Mouse (Mus musculus) adrenal gland, postnatal 25 days (tissue): ENCODE measurements around the gene Msl2. TPM values are rescaled to one million over a fixed set of nuclear protein-coding genes. Genes with fewer than 3 reads are reported as not detected.

Experiments used
- DNase-seq: peaks from one replicate; pipeline ENCODE4 v3.0.0; 2021; ENCODE audit warnings: mixed read lengths
- long read RNA-seq: library from polyadenylated mRNA; stranded (forward); transcript quantifications from one replicate; pipeline ENCODE4 v2.0.0, GENCODE M21; 2021
- total RNA-seq: library from RNA; stranded (reverse); gene quantifications from 2 replicates; pipeline ENCODE4 v1.2.3, GENCODE M21; 2021

Gene Msl2
- total RNA-seq: 55.2 and 58.1 TPM in 2 replicates
- long read RNA-seq, full-length matches to known transcripts: 3 of 5 reads
- long read RNA-seq, partial matches to known transcripts: 0 of 5 reads
- long read RNA-seq, other reads (novel, unspliced or antisense): 2 of 5 reads

DNA sequence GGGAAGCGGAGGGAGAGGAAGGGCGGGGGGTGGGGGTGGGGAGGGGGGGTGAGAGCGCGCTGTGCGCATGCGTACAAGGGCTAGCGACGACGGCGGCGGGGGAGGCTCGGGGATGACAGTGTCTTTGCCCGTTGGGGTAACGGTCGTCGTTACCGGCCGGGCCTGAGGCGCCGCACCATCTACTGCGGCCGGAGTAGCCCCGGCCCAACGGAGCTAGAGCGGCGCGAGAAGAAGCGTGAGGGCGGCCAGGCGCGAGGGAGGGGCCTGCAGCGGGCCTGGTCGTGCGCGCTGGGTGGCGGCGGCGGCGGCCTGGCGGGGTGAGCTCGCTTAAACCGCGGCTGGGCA is at the start of gene Msl2:
Msl2 (plus strand) TSS at position 115 of the 345 bp plus-strand sequence.
- DNase-seq: no peak

DNA sequence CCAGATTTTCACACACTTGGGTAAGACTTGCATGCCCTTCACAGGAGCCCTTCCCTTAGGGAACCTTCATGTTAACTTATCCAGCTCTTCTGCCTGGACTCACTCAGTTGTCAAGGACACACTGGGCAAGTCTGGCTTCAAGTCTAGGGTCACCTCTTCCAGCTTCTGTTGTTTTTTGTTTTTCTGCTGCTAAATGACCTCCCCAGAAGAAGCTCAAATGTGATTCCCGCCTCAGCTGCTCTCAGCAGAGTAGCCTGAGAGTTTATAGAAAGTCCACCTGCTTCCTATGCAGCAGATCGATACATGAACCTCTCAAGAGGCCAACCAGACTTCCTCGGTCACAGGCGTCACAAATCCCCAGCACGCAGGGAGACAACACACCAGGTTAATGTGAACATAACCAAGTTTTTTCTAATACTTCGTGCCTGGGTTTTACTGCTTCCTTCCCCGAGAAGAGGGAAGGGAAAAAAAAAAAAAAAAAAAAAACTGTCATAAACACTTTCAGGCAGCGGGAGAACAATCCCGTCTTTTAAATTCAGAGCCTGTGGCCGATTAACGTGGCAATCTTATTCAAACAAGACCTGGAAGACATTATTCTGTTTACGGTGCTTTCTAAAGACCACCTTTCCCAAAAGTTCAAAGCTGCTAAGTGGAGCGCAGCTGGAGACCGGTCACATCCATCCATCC is 40.0 kb upstream of the Msl2 start:
- no peak for DNase-seq

DNA sequence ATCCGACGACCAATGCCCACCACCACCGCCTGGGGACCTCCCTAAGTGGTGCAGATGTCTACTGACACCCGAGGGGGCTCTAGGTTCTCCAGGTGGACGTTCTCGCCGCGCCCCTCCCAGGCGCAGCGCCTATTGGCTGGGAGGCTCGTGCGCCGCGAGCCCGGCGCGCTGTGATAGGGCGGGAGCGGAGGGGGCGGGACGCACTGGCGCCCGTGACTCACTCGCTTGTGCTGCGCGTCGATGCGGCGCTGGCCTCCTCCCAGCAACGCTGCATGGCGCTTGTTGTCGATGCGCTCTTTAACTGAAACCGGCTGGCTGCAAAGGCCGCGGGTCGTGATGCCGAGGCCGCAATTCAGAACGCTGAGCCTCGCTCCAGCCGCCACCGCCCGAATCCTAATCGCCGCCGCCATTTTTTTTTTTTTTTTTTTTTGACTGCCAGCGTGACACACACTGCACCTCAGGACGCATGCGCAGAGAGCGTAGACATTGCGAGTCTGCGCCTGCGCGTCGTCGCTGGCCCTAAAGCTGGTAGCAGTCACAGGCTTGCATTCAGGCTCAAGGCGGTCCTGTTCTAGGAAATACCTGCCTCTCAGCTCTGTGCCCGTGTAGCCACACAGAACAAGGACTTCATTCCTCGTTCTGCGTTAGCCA is 39.3 kb upstream of the Msl2 start, which contains the start of gene Pccb:
Pccb (minus strand) TSS at position 451 of the 651 bp plus-strand sequence.
- peak; percentile 96 for DNase-seq

DNA sequence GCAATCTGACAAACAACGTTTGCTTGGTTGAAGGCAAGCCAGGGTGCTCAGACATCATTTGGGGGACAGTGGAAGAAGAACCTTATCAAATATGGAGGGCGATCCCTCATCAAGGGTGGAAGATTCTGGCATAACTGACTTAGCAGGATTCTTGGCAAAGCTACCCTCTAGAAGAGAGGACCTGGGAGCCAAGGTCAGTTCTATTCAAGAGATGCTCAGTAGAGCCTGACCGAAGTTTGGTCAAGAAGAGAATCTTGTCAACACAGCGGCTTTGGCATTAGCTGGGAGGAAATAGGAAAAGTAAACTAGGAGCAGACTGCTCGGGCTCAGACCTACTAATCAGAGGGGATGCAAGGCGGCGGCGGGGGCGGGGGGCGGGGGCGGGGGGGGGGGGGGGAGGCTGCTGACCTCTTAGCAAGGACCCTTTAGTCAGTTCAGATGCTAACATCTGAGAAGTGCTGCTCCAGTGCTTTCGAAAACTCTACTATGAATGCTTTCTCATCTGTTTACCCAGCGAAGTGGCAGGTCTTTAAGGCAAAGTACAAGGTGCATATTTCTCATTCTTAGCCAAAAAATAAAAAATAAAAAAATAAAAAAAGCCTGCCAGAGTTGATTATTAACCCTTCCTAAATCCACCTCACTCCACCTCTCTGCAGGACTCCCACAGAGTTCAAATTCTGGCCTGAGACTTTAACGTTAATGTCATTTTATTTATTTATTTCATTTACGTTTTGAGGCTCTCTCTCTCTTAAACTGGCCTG is 37.9 kb upstream of the Msl2 start:
- DNase-seq: no peak

DNA sequence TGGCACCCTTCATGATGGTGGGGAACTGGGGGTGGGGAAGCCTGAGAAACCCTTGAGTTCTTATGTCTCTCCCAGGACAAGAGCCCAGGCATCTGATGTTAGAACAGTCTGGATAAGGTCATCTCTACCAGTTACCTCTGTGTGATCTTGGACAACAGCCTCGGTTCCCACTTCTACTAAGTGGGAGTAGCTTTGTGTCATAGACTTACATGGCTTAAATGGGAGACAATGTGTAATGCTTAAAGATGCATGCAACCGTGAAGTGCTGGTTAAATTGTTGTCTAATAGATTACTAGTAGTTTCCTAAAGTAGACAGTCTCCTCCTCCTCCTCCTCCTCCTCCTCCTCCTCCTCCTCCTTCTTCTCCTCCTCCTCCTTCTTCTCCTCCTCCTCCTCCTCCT is 37.0 kb upstream of the Msl2 start:
- no peak for DNase-seq

DNA sequence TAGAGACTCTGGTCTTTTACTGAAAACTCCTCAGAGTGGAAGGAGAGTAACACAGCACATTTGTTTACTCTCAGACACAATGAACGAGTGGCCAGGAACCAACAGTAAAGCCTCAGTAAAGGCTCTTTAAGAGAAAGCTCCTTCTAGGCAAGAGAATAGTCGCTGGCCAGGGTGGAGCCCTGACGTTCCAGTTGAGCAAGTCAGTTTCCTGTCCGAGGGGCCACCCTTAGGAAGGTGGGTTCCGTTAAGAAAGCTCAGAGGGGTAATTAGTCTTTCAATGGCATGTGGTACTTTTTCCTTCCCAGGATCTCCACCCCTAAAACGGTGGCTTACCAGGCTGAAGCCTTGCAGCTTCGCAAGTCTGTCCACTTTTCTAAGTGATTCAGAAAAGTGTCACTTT is 36.5 kb upstream of the Msl2 start:
- DNase-seq: no peak

DNA sequence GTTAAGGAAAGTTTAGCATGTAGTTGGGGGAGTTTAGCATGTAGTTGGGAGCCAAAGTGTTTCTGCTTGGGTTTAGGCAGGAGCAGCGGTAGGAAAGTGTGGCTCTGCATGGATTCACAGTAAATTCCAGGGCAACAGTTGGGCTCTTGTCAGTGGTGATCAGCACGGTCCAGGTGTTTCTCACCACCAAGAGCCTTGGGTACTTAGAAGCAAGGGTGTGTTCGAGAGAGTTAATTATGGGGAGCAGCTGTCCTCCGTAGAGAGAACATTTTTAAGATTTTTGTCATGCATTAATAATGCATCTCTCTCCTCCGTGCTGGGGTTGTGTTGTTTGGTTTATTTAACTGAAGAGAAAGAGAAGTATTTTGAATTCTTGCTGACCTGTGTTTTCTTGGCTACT is 35.3 kb upstream of the Msl2 start:
- no peak for DNase-seq

DNA sequence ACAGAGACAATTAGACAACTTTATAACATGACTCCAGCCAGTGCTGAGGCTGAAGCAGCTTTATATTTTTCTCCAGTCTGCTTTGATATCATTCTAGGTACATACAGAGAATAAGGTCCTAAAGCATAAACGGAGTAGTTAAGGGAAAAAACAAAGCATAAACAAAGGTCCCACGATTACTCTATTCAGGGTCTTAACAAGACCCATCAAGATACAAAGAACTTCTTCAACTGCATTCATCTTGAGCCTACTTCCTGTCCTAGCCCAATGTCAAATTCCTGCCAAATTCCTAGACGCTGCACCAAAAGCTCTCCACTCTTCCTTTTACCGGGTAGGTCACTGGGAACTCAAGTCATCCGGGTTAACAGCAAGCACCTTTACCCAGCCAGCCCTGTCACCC is 32.4 kb upstream of the Msl2 start:
- DNase-seq: no peak

DNA sequence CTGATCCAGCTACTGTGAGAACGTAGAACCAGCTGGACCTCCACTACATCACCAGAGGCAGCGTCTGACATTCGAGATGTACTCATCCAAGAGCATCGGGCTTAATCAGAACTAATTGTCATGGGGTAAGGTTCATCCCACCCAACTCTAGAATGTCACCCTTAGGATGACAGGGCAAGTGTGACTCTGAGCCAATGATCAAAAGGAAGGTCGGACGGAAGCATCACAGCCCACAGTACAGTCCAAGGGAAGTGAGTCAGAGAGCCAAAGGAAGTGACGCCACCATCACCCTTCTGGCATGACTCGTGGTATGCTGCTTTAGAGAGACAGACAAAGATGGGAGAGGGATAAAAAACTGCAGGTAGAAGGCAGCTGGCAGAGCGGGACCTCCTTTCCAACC is 31.7 kb upstream of the Msl2 start:
- DNase-seq: no peak

DNA sequence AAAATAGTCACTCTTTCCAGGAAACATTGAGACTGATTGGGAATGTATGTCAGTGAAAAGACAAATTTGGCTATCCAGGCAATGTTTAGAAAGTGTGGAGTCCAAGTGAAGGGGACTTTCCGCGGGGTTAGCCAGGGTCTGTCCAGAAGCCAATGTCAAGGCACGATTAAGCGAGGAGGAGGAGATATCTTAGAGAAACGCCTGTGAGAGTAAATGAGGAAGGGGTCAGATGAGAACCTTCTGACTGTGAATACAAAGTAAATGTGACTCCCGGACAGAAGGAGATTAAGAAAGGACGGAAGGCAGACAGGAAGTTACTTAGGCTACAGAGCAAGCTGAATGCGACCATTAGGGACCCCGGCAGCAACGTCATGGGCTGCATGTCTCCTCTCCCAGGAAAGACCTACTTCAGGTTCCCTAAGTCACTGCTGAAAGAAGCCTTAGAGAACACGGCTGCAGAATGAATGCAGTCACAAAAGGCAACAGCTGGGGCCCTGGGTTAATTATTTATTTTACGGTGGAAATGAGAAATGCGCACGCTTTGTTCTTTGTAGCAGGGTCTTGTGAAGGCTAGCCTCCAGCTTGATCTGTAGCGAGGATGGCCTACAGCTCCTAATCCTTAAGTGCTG is 28.1 kb upstream of the Msl2 start:
- DNase-seq: no peak

DNA sequence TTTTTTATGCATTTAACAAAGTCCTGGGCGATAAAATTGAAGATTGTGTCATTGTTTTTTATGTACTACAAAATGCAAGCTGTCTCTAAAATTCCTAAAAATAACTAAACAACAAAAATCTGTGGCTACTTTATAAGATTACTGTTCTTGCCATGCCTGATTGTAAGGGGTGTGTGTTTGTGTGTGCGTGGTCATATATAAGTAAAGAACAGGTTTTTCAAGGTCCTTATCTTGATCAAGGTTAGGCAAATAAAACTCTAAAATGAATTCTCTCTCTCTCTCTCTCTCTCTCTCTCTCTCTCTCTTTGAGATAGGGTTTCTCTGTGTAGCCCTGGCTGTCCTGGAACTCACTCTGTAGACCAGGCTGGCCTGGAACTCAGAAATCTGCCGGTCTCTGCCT is 21.9 kb upstream of the Msl2 start:
- DNase-seq: no peak

DNA sequence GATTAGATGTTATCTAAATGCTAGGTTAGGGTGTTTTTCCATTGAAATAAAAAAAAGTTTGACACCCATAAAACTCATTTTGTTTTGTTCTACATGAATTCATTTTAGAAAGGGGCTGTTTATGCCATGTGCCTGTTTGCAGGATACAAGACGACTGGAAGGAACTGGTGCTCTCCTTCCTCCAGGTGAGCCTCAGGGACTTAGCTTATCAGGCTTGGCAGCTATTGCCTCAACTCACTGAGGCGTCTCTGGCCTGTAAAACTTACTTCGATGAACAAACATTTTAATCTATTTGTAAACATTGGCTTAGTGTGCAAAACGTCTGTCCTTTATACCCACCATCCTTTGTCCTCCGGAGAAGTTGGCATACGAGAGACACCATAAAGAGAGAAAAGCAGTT is 21.2 kb upstream of the Msl2 start:
- DNase-seq: no peak

DNA sequence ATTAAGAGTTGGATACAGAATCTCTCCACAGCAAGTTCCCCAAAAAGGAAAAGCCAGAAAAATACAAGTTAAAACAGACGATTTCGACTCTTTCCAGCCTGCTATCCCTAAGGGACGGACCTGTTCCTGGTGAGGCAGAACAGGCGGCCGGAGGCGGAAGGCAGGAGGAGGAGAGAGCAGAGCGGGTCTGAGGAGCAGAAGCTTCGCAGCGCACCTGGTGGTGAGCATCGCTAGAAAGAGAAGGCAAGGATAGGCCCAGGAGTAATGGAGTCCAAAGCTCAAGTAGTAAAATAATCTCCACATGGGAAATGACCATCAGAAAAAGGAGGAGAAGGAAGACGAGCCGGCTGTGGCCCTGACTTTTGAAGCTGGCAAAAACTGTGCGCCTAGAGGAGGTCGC is 20.6 kb upstream of the Msl2 start:
- no peak for DNase-seq

DNA sequence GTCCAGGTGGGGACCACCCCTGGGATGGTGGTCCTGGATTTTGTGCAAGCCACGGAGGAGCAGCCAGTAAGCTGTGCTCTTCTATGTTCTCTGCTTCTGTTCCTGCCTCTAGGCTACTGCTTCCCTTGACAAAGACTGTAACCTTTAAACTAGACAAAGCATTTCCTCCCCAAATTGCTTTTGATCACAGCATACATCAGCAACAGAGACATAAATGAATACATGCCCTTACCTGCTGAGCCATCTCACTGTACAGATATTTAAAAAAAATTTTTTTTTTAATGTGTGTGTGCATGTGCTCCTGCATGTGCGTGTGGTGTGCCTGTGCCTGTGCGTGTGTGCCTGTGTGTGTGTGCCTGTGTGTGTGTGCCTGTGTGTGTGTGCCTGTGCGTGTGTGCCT is 16.7 kb upstream of the Msl2 start:
- no peak for DNase-seq

DNA sequence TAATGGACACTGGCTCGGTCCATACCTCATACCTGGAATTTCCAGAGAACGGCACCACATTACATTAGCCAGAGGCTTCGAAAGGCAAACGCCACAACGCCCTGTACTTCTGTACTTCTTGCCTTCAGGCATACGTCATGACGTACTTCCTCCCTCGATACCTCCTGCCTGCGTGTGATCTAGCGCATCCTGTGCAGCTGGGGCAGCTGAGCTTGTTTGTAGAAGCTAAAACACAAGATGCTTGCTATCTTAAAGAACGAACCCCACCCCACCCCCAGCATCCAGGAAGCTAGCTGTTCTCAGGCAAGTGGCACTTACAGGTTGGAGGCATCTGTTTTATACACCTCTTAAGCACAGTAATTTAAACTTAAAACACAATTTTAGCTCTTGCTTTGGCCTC is 12.9 kb upstream of the Msl2 start:
- no peak for DNase-seq

DNA sequence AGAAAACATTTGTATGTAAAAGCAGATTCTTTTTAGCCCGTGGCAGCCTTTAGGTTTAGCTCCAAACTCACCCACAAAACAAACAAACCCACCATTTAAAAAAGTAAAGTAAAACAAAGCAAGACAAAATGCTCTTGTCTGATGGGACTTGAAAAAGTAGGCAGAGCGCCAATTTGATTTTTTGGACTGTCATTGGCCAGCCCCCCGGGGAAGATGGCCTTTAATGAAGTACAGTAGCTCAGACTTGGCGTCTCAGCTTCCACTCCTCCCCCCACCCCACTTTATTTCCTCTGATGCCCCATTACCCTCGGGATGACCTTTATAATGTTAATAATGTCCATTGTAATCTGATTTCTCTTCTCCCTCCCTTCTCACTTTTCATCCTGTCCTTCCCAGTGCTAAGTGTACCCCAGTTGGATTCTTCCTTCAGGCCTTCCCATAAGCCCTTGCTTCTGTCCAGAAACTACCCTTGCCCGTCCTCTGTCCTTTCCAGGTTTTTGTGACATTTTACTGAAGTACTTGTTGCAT is 11.6 kb upstream of the Msl2 start:
- DNase-seq: no peak

DNA sequence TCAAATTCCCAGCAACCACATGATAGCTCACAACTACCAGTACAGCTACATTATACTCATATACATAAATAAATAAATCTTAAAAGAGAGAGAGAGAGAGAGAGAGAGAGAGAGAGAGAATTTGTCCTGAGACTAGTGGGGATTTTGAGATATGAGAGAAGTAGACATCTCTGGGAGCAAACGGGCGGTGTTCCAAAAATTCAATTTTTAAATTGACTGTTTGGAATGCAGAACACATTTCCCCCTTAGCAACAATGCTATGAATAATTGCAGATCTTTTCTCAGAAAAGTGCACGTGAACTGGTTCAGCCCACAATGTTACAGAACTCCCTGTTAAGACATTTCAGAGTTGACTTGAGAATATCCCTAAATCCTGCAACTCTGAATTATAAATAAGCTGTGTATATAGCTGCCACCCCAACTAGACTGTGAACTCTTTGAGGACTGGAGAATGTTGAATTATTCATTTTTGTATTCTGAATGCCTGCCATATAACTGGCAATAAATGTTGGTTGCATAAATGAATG is 8.8 kb upstream of the Msl2 start:
- no peak for DNase-seq

DNA sequence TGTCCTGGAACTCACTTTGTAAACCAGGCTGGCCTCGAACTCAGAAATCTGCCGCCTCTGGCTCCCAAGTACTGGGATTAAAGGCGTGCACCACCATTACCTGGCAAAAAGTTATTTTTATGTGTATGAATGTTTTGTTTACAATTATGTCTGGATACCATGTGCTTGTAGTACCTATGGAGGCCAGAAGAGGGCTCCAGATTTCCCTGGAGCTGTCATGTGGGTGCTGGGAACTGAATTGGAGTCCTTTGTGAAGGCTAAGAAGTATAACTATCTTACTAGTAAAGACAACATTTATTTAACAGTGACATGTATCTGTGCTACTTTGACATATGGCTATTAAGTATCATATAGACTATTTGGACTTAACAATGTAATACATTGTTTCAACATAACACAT is 4.1 kb upstream of the Msl2 start:
- no peak for DNase-seq

DNA sequence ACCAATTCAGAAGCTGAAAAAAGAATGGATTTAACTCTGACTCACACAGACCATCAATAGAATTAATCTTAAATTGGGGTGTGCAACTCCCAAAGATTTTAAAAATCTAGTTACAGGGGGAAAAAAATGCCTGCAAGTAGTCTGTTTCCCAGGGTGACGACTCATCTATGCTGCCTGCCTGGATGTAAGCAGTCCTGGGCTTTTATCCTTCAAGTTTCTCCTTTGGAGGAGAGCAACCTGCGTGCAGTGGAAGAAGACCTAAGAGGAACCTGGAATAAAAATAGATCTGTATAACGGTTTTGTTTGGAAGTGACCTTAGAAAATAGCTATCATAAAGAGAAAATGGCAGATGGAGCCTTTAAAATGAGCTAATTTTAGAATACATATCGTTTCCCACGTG is 1.4 kb upstream of the Msl2 start:
- no peak for DNase-seq

DNA sequence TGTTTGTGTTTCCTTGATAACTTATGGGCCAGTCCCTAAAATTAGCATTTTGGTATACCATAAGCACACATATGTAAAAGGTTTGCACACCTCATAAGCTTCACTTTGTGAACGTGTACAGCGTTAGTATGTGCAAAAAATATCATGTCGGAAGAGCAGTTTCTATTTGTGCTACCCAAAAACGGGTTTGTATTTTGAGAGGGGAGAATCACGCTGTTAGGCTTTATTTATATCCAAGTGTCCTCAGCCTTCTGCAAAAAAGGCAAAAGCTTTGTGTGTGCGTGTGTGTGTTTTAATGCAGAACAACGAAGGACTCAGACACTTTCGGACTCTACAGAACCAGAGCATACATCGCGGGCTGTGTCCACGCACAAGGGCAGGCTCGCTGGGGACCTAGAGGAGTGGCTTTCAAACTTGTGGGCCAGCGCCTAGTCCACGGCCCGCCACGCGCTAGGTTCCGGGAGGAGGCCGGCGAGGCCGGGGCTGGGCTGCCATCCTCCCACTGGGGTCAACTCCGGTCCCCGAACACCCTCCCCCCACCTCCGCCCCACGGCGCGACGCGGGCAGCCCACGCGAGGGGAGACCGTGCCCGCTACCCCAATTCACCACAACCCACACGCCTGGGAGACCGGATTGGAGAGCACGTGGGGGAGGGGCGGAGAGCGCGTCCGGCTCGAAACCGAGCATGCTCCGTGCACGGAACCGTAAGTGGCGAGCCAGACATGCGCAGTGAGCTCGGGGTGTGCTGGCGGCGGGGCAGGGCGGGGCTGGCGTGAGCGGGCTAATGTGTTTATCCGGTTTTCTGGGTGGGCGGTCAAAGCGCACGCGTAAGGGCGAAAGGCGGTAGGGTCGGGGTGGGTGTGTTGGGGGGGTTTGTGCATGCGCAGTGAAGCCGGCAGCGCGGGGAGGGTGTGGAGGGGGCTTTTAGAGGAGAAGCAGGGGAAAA is 587 bp upstream of the Msl2 start:
- DNase-seq: peak; percentile 99

DNA sequence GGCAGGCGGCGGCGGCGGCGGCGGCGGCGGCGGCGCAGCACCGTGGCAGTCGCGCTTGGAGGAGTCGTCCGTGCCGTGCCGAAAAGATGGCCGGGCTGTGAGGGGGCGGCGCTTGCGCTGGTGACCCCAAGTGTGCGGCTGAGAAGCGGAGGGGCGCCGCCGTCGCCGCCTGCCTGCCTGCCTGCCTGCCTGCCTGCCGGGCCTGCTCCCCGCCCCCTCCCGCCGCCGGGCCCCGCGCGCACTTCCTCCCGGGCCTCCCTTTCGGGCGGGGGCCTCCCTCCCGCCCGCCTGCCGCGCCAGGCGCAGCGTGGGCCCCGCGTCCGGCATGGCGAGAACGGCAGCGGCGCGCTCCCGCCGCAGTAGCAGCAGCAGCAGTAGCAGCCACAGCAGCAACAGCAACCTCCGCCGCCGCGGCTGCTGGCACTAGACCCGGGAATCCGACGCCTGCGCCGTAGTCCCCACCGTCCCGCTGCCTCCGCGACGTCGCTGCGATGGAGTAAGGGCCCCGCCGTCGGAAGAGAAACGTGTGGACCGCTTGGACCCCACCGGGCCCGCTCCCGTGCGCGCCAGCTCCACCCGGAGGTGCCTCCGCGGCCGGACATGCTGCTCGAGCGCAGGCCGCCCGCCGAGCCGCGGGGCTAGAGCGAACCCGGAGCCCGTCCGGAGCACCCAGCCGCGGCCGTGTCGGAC is 576 bp downstream of the Msl2 start:
- peak; percentile 88 for DNase-seq
